Mouse (Mus musculus) Muller cell, postnatal 12 days (primary cell): ENCODE measurements around the gene Afmid.
"Not testable (repeated sequence)": the region's sequence is repeated elsewhere in the genome, so short reads cannot be mapped to it uniquely, and the experiment has no call there.

Source experiments
- DNase-seq: peaks from one replicate; pipeline ENCODE4 v3.0.0-alpha.2; 2015; ENCODE audit errors: inconsistent ontology term

The Afmid gene

DNA sequence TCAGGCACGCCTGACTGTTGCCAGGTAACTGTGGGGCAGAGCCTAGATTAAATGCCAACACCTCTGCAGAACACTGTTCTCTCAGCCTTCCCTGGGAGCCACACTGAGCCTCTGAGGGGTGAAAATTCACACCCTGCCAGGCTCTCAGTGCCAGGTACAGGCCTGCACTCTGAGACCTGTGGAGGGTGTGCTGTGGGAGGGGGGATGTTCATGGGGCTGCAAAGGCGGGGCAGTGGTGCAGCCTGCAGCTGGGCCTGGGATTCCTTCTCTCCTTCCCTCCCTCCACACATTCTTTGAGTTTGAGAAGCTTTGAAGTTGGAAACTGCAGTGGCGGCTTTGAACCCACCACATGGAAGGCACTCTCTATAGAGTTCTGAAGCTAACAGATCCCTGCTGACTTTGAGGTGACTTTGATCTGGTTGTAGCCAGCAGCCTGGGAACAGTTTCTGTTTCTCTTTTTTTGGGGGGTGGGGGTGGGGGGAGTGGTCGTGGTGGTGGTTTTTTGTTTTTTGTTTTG is 31.6 kb upstream of the Afmid start:
- DNase-seq: no peak

DNA sequence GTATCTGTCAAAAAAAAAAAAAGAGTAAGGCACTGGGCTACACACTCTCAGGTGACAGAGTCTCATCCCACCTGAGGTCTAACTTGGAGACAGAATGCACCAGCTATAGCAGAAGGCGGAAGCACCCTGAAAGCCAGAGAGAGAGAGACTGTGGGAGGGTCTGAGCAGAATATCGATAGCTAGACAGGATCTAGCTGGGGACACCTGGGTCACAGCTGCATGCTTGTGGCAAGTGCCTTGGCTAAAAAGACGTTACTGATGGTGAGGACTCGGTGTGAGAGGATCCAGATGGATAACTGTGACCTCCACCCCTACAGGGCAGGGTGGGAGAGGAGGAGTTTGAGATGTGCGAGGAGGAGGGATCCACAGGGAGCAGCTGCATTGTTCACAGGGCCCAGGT is 28.8 kb upstream of the Afmid start:
- no peak for DNase-seq

DNA sequence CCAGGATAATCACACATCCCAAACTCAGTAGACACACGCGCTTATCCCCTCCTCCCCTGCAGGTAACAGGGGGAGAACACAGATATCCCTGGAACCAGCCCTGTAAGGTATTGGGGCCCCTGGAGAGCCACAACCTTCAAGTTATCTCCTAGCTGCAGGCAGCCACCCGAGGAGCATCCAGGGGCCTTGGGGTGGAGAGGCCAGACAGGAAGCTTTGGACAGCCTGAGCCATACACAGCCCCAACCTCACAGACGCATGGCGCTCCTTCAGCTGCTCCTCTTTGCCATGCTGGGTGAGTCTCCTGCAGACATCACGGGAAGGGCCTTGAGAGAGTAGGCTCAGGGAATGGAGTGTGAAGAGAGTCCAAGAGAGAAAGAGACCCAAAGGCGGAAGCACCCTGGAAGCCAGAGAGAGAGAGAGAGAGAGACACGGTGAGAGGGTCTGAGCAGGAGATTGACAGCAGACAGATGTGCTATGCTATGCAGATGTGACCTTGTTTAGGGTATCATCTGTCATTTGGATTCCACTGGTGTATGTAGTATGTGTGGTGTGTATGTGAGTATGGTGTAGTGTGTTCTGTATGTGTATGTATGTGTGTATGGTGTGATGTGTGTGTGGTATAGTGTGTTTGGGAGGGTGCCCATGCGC is 28.1 kb upstream of the Afmid start, which contains the start of gene 6030468B19Rik:
Gene 6030468B19Rik (plus strand): TSS at position 150 of the 649 bp plus-strand sequence.
- DNase-seq: no peak

DNA sequence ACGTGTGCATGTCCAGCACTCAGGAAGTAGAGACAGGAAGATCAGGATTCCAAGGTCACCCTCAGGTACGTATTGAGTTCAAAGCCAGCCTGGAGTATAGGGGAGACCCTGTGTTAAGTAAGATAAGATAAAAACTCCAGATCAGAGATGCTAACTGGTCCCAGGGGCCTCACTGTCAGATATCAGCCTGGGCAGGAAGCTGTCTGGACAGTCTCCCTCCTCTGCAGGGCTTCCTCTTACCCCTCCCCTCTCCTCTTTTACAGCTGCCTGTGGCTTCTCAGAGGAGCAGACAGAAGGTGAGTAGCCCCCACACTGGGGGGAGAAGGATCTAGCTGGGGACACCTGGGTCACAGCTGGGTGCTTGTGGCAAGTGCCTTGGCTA is 27.6 kb upstream of the Afmid start:
- DNase-seq: no peak

DNA sequence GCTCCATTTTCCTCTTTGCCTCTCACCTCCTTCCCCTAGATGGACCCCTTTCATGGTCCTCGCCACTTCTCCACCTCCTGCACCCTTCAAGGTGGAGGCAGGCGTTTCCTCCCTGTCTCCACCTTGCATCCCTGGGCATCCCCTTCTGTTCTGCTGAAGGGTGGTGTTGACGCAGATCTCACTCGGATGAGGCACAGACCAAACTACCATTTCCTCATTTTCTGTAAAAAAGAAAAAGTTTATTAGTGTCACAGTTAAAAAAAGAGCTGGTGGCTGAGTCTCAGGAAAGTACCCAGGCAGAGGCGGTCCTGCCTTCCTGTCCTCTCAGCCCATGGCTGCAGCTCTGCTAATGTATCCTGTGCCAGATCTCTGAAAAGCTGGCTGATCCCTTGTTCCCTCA is 26.6 kb upstream of the Afmid start:
- no peak for DNase-seq

DNA sequence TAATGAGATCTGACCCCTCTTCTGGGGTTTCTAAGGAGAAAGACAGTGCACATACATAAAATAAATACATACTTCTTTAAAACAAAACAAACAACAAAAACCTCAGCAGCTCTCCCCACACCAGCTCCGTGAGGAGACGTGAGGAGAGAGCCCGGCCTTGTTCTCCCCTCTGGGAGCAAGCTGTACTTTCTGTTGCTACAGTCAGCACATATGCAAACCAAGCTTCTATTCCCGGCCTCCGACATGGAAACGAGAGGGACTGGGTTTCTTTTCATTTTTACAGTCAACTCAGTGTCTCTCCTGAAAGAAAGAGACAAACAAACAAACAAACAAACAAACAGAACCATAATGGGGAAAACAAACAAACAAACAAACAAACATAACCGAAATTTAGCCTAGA is 25.7 kb upstream of the Afmid start:
- DNase-seq: no peak

GRCm38 (mm10) chr11:117801650-117802049 is 24.1 kb upstream of the Afmid start:
- DNase-seq: no peak

GRCm38 (mm10) chr11:117803166-117803688 is 22.5 kb upstream of the Afmid start:
- DNase-seq: no peak

DNA sequence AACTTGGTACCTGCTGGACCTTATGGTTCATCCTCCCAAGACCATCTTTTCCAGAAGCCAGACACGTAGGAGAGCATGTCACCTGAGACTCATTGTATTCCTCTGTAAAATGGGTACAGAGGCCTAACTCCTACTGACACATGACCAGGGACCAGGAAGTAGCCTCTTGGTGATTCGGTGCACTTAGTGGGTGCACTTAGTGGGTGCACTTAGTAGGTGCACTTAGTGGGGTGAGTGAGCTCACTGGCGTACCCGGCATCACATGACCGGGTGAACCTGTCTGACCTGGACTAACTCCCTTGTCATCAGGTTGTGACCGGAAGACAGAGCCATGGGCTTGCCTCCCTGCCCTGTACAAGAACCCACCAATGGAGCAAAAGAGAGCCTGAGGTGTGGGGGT is 18.9 kb upstream of the Afmid start:
- no peak for DNase-seq

DNA sequence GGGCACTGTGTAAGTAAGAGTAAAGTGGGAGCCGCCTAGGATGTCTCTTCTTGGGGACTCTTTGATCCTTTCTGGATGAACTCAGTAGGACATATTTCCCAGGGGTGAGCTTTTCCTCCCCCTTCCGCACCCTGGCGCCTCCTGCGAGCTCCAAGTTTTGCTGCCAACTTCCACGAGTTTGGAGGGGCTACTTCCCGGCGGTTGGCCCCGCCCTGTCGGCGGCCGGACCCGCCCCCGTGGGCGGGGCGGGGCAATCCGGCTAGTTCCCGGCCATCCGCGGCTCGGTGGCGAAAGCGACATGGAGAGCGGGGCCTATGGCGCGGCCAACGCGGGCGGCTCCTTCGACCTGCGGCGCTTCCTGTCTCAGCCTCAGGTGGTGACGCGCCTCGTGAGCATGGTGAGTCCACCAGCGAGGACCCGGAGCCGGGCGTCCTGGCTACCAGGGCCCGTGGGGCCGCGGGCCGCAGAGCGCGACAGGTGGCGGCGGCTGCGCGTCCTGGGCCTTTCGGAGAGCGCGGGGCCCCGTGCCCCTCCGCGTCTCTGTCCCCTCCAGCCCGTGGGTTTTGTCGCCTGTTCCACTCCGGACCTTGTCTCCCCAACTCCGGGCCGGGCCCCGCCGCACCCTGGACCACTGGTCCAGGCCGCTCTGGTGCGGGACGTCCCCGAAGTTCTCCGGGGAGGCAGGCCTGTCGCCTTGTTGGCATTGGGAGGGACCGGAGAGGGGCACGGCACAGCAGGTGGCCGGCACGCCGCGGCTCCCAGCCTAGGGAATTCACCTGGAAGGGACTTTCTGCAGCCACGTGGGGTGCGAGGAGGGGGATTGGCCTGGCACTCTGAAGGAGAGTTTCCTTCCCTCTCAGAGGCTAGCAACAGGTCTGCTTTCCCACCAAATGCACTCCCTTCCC is 16.1 kb upstream of the Afmid start, which contains the start of the genes Gm20708 and Syngr2:
Gene Gm20708 (plus strand): TSS at position 262 of the 905 bp plus-strand sequence.
Gene Syngr2 (plus strand): TSS at position 262 of the 905 bp plus-strand sequence.
- DNase-seq: peak; percentile 87

DNA sequence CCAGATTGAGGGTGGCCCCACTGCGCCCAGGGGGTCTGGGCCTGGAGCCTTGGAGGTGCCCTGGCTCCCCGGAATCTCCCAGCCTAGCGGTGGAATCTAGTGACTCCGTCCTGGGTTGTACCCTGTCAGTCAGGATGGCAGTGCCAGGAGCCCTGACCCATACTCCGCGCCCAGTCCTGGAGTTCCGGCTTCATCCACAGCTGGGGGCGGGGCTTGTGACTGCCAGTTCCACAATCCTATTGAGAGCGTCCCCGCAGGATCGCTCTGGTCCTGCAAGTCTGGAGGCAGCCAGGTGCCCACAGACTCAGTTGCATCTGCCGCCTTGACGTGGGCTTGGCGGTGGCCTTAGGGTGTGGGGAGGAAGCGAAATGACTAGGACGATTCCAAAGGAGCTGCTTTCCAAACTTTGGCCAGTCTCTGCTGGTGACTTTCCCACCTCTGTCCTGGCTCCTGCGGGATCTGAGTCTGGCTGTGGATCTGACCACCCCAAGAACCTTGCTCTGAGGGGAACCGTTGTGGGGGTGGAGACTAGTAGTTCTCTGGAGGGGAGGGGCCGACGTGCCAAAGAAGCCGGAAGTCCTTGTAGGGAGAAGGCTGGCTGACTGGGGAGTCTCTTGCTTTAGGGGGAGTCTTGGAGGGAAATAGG is 15.2 kb upstream of the Afmid start:
- DNase-seq: peak; percentile 93

- DNase-seq: no peak
Measured at GRCm38 (mm10) chr11:117813867-117814266, 11.9 kb upstream of the Afmid start.

DNA sequence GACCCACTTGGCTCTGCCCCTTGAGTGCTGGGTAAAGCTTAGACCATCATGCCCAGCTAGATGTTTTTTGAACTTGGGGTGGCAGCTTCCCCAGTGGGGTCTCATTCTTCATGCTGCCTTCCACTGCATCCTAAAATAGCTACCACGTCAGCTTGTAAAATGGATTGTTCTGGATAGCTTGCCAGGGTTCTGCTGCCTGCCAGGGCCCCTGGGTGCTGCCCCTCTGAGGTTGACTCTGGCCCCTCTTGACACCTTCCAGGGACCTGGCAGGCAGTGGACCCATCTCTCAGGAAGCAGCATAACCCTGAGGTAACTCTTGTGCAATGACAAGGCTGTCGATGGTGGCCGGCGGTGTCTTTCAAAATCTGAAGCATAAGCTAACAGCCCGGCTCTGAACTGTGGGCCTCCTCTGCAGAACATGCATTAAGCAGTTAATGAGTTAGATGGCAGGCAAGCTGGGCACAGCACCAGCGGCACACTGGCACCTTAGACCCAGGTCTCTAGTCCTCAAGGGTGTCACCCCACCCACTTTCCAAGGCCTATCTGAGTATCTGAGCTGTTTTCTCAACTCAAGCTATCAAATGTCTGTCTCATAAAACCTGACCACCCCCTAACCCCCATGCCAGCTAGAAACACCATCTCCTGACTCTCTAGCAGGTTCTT is 10.9 kb upstream of the Afmid start:
- DNase-seq: no peak

GRCm38 (mm10) chr11:117815850-117816249 is 9.9 kb upstream of the Afmid start:
- DNase-seq: not testable (repeated sequence)

DNA sequence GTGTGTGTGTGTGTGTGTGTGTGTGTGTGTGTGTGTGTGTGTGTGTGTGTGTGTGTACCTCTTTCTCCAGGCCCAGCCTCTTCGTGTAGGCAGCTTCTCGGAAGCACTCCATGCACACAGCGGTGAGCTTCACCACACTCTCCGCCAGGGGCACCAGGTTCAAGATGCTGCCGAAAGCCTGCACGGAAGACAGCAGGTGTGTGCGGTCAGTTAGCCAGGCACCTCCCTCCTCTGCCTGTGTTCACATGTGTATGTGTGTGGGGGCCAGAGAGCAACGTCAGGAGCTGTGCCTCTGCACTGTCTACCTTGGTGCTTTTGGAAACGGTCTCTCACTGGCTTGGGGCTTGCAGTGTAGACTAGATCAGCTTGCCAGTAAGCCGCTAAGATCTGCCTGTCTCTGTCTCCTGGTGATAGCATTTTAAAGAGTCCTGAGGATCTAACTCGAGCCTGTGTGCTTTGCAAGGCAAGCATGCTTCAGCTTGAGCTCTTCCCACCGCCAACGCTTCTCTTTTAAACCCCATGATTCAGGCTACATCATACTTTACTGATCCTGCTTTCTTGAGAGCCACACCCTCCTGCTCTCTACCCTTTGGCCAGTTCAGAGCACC is 9.2 kb upstream of the Afmid start:
- DNase-seq: no peak

DNA sequence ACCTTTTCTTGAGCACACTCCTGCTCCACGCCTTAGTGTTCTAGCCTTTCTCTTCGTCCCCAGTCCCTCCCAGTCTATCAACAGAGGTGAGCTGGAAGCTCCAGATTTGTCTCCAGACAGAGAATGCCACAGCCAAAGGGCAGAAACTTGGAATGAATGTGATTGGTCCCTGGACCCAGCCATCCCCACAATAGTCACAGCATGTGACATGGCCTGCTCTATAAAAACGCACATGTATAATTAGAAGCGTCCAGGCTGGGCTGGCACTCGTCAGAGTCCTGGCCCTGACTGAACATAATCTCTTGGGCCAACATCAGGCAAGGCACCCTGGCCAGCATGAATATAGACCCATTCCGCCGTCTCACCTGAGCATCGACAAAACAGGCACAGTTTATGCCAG is 6.6 kb upstream of the Afmid start:
- peak; percentile 29 for DNase-seq

DNA sequence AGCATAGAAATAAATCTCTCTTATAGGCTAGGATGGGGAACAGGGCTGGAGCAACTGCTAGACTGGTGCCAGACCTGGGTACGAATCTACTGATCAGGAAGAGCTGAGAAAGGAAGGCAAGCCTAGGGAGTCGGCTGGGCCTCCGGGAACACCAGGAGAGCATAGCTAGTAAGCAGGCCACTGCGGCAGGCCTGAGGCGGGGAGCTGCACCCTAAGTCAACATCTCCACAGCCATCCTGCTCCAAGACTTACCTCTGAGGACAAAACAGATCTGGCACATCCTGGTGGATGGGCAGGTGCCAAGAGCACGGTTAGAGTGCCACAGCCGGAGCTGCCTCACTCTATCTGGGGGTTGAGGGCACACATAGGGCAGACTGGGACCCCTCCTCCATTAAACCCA is 5.6 kb upstream of the Afmid start:
- no peak for DNase-seq

DNA sequence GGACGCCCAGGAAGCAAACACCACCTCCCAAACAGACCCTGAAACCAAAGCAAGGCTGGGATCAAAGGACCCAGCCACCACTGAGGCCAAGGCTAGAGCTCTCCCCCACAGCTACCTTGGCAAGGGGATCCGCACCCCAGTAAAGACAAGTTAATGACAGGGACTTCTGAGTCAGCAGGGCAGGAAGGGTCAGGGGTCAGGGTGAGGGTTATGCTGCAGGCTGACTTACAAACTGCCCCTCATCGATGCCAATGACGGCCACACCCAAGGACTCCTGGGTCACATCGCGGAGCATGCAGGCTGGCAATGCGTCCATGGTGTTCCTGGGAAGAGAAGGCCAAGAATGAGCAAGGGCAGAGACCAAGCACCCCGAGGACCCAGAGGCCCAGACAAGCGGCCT is 3.9 kb upstream of the Afmid start:
- DNase-seq: no peak

DNA sequence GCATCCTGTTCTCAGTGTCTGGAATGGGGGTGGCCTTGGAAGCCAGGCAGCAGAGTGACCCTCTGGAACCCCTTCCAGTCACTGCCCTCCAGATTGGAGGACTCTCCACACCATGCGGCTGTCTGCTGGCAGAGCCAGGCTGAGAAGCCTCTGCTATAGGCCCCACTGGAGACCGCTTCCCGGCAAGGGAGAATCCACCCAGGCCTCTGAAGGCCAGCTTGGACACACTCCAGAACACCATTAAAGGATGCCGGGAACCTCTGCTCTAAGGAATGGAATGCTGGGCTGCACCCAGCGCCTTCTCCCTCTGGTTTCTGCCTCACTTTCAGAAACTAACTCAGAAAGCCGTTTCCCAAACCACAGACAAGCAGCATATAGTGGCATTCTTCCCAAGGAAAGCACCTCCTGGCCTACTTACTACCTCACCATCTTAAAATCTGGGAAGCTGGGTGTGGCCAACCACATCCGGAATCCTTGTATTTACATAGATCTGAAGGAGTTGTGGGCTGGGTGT is 2.9 kb upstream of the Afmid start:
- peak; percentile 70 for DNase-seq

GRCm38 (mm10) chr11:117823411-117823810 is 2.3 kb upstream of the Afmid start:
- DNase-seq: no peak
